Mouse (Mus musculus) limb, embryonic 10.5 days (tissue): ENCODE data around the gene 4921530L21Rik. TPM values are rescaled to one million over a fixed set of nuclear protein-coding genes. Genes with fewer than 3 reads are reported as not detected.

Source experiments
- DNase-seq: peaks from one replicate; pipeline ENCODE4 v3.0.0-alpha.2; 2017; ENCODE audit warnings: low spot score
- H3K27ac ChIP-seq: fragments of 300-500 bp; sonication (generic); 2 replicates; pipeline ENCODE4 v1.5.1; 2016; ENCODE audit warnings: mild to moderate bottlenecking
- H3K27me3 ChIP-seq: fragments of 300-500 bp; sonication (generic); 2 replicates; pipeline ENCODE4 v1.6.1; 2016; ENCODE audit warnings: low read depth, mild to moderate bottlenecking; ENCODE audit not compliant: poor library complexity, severe bottlenecking
- H3K36me3 ChIP-seq: fragments of 300-500 bp; sonication (generic); 2 replicates; pipeline ENCODE4 v1.6.1; 2016; ENCODE audit warnings: mild to moderate bottlenecking, moderate library complexity
- H3K4me1 ChIP-seq: fragments of 300-500 bp; sonication (generic); 2 replicates; pipeline ENCODE4 v1.6.1; 2016
- H3K4me3 ChIP-seq: fragments of 300-500 bp; sonication (generic); 2 replicates; pipeline ENCODE4 v1.5.1; 2016; ENCODE audit warnings: mild to moderate bottlenecking, moderate library complexity
- H3K9me3 ChIP-seq: fragments of 300-500 bp; sonication (generic); replicated peaks from 2 replicates; pipeline ENCODE4 v1.6.1; 2016; ENCODE audit warnings: mild to moderate bottlenecking
- WGBS: fragments of 180-500 bp; shearing (Covaris S2); methylation state at CpG from one replicate; pipeline ENCODE4 v1.1.7; 2016; 5-methylcytosine and 5-hydroxymethylcytosine counted together
- polyA plus RNA-seq: library from polyadenylated mRNA; unstranded; fragments of >200 nt; fragmentation: Nextera tagmentation; extraction: Ambion mirVana; gene quantifications from 2 replicates; pipeline ENCODE4 v1.2.1, GENCODE M21; 2016

4921530L21Rik gene
- not detected in 2 replicates for polyA plus RNA-seq

GRCm38 (mm10) chr14:95880954-95881353, at the start of gene 4921530L21Rik:
4921530L21Rik (plus strand) TSS chr14:95881254.
- no peak for DNase-seq
- H3K9me3 ChIP-seq = no peaks in the 10 kb centered on the region
- H3K27me3 ChIP-seq = peaks cover 5% of the 10 kb centered on the region; the same call in 1 of the 2 replicates
- H3K4me1 ChIP-seq = no peaks in the 10 kb centered on the region
- WGBS = 100% methylated on average over 1 of the region's 1 CpGs
- no peak within 1 kb of the TSS for H3K27ac ChIP-seq
- no peaks in the 10 kb centered on the region for H3K36me3 ChIP-seq
- H3K4me3 ChIP-seq = no peak within 1 kb of the TSS

DNA sequence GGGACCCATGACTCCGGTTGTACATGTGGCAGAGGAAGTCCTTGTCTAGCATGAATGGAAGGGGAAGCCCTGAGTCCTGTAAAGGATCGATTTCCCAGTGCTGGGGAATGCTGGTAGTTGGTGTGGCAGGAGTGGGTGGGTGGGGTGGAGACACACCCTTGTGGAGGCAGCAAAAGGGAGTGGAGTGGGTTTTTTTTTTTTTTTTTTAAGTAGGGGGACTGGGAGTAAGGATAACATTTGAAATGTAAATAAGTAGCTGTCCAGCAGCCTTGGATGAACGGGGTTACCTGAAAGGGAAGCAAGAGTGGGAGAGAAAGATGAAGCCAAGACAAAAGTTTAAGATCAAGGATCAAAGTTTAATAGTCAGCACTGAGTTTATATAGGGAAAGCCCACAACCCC, 47.2 kb upstream of the 4921530L21Rik start:
- Histone ChIP-seq H3K9me3 (no peaks in the 10 kb centered on the region), H3K4me1 (no peaks in the 10 kb centered on the region), H3K4me3 (no peak overlapping the region), H3K27me3 (no peaks in the 10 kb centered on the region), H3K27ac (no peak overlapping the region), H3K36me3 (no peaks in the 10 kb centered on the region)
- 89% methylated on average over 3 of the region's 3 CpGs for WGBS
- no peak for DNase-seq

GRCm38 (mm10) chr14:95862981-95863380, 18.1 kb upstream of the 4921530L21Rik start:
- Histone ChIP-seq H3K36me3 (no peaks in the 10 kb centered on the region), H3K27ac (no peak overlapping the region), H3K4me3 (no peak overlapping the region), H3K4me1 (no peaks in the 10 kb centered on the region; the same call in 1 of the 2 replicates), H3K9me3 (no peaks in the 10 kb centered on the region), H3K27me3 (peaks cover 27% of the 10 kb centered on the region; the same call in 1 of the 2 replicates)
- peak; percentile 42 for DNase-seq
- 63% methylated on average over 3 of the region's 3 CpGs for WGBS

DNA sequence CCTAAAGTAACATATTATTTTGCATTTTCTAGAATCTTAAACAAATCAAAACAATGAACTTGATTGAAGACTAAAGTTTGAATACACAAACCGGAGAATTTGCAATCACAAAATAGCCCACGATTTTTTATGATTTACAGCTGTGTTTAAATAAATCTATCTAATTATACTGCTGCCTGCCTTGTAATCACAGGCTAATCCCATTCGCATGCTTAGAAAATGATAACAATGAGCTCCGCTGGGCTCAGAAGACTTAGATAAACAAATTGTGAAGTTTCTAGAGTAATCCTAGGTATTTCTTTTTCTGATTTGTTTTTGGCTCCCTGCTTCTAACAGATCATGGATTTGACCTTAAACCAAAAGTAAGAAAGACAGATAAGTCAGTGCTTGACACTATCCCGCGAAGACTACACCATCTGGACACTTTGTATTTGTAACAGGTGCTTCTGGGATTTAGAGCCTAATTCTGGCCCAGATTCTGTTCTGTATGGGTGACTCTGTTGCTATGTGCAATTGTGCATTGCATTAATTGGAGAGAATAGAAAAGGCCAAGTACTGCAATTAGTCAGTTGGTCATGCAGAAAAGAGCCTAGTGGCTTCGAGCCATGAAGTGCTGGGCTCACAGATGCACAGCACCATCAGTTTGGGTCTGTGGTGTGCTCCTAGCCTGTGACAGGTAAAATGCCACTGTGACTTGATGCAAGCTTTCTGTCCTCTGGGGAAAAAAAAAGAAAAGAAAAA, 15.2 kb upstream of the 4921530L21Rik start:
- H3K27ac ChIP-seq = no peak overlapping the region
- no peaks in the 10 kb centered on the region for H3K36me3 ChIP-seq
- H3K9me3 ChIP-seq = no peaks in the 10 kb centered on the region
- WGBS = 88% methylated on average over 7 of the region's 7 CpGs
- DNase-seq = no peak
- H3K4me3 ChIP-seq = no peak overlapping the region
- H3K27me3 ChIP-seq = peaks cover 17% of the 10 kb centered on the region; the same call in 1 of the 2 replicates
- H3K4me1 ChIP-seq = no peaks in the 10 kb centered on the region; the same call in 1 of the 2 replicates

- peaks cover 4% of the 10 kb centered on the region; the same call in 1 of the 2 replicates for H3K27me3 ChIP-seq
- no peak for DNase-seq
- H3K9me3 ChIP-seq = no peaks in the 10 kb centered on the region
- 73% methylated on average over 5 of the region's 5 CpGs for WGBS
- H3K4me3 ChIP-seq = no peak overlapping the region
- H3K27ac ChIP-seq = no peak overlapping the region
- no peaks in the 10 kb centered on the region for H3K4me1 ChIP-seq
- no peaks in the 10 kb centered on the region for H3K36me3 ChIP-seq
These were observed 9.0 kb upstream of the 4921530L21Rik start for GRCm38 (mm10) chr14:95872020-95872419.

DNA sequence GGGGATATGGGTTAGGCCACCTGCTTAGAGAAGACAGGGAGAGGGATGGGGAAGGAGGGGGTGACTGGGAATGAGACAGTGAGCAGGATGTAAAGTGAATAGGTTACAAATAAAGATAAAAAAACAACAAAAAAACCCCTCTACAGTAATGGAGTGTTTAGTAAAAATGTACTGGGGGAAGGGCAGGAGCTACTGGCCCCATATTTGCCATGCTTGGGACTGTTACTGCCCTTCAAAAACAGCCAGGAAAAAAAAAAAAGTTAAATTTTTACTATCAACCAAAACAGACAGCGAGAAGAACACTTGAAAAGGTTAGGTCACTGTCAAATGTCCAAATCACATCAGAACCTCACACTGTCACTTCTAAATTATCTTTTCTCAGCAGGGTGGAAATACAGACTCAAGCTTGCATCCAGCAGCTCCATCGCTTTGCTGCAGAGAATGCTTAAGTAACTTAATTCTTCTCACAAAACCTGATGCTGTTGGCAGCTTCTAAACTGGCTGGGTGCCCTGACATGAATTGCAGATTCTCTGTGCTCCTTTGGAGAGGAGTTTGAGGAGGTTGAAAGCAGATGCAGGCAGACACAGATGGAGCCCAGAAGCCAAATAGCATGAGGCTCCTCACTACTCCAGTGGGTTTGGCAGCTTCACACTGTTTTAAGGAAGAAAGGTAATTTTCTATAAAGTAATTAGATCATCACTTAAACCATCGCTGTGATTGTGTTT, 4.1 kb upstream of the 4921530L21Rik start:
- peaks cover 1% of the 10 kb centered on the region; the same call in 1 of the 2 replicates for H3K27me3 ChIP-seq
- no peak overlapping the region for H3K27ac ChIP-seq
- no peaks in the 10 kb centered on the region for H3K4me1 ChIP-seq
- no peaks in the 10 kb centered on the region for H3K36me3 ChIP-seq
- 76% methylated on average over 3 of the region's 3 CpGs for WGBS
- H3K9me3 ChIP-seq = no peaks in the 10 kb centered on the region
- DNase-seq = no peak
- no peak overlapping the region for H3K4me3 ChIP-seq

DNA sequence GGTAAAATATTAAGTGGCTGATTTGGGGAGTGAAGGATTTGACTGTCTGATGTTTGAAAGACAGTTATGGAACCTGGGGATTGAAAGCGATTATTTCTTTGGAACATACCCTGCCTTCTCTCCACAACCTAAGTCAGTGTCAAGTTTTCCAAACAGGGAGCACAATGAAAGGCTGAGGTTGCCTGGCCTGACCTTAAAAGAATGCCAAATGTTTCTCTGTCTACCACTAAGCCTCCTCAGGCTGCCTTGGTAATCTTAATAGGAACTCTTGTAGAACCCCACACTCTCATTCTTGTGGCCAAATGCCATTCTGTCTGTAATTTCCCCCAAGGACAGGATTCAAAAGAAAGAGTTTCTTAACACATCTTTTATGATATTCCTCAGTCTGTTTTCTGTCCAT, 3.5 kb upstream of the 4921530L21Rik start:
- no peak overlapping the region for H3K27ac ChIP-seq
- 96% methylated on average over 1 of the region's 1 CpGs for whole genome bisulfite sequencing

GRCm38 (mm10) chr14:95899458-95899857, 18.4 kb downstream of the 4921530L21Rik start:
- Histone ChIP-seq H3K27ac (no peak overlapping the region), H3K27me3 (no peaks in the 10 kb centered on the region), H3K4me3 (no peak overlapping the region), H3K9me3 (no peaks in the 10 kb centered on the region), H3K36me3 (no peaks in the 10 kb centered on the region), H3K4me1 (no peaks in the 10 kb centered on the region)
- DNase-seq = no peak
- 93% methylated on average over 6 of the region's 6 CpGs for WGBS

More for the DNA sequence above, 3.5 kb upstream of the 4921530L21Rik start:
- peaks cover 5% of the 10 kb centered on the region; the same call in 1 of the 2 replicates for H3K27me3 ChIP-seq
- H3K9me3 ChIP-seq = no peaks in the 10 kb centered on the region
- no peaks in the 10 kb centered on the region for H3K36me3 ChIP-seq
- no peaks in the 10 kb centered on the region for H3K4me1 ChIP-seq
- H3K4me3 ChIP-seq = no peak overlapping the region
- DNase-seq = no peak

- DNase-seq = no peak
- WGBS = 95% methylated on average over 1 of the region's 1 CpGs
- H3K4me3 ChIP-seq = no peak overlapping the region
- H3K36me3 ChIP-seq = no peaks in the 10 kb centered on the region
- no peaks in the 10 kb centered on the region for H3K4me1 ChIP-seq
- no peak overlapping the region for H3K27ac ChIP-seq
- no peaks in the 10 kb centered on the region for H3K9me3 ChIP-seq
- H3K27me3 ChIP-seq = no peaks in the 10 kb centered on the region
These were observed 23.6 kb downstream of the 4921530L21Rik start for GRCm38 (mm10) chr14:95904591-95905095.

- H3K36me3 ChIP-seq = no peaks in the 10 kb centered on the region
- H3K27me3 ChIP-seq = no peaks in the 10 kb centered on the region
- H3K9me3 ChIP-seq = no peaks in the 10 kb centered on the region
- WGBS = 91% methylated on average over 2 of the region's 2 CpGs
- H3K27ac ChIP-seq = no peak overlapping the region
- no peak for DNase-seq
- H3K4me1 ChIP-seq = no peaks in the 10 kb centered on the region
- no peak overlapping the region for H3K4me3 ChIP-seq
These were observed 32.2 kb downstream of the 4921530L21Rik start for GRCm38 (mm10) chr14:95913293-95913692.

GRCm38 (mm10) chr14:95926742-95927141, 45.7 kb downstream of the 4921530L21Rik start:
- H3K36me3 ChIP-seq = no peaks in the 10 kb centered on the region
- no peaks in the 10 kb centered on the region for H3K9me3 ChIP-seq
- 93% methylated on average over 1 of the region's 1 CpGs for WGBS
- H3K27me3 ChIP-seq = no peaks in the 10 kb centered on the region
- no peak for DNase-seq
- no peak overlapping the region for H3K27ac ChIP-seq
- H3K4me3 ChIP-seq = no peak overlapping the region
- H3K4me1 ChIP-seq = no peaks in the 10 kb centered on the region

- no peak overlapping the region for H3K27ac ChIP-seq
- no peaks in the 10 kb centered on the region for H3K27me3 ChIP-seq
- no peak overlapping the region for H3K4me3 ChIP-seq
- no peaks in the 10 kb centered on the region for H3K4me1 ChIP-seq
- DNase-seq = no peak
- WGBS = 88% methylated on average over 3 of the region's 3 CpGs
- H3K9me3 ChIP-seq = no peaks in the 10 kb centered on the region
- no peaks in the 10 kb centered on the region for H3K36me3 ChIP-seq
These were observed 47.0 kb downstream of the 4921530L21Rik start for GRCm38 (mm10) chr14:95927810-95928785.
